Comparison of ENCODE assay signal across 9 mouse cellular contexts in the genomic region with DNA sequence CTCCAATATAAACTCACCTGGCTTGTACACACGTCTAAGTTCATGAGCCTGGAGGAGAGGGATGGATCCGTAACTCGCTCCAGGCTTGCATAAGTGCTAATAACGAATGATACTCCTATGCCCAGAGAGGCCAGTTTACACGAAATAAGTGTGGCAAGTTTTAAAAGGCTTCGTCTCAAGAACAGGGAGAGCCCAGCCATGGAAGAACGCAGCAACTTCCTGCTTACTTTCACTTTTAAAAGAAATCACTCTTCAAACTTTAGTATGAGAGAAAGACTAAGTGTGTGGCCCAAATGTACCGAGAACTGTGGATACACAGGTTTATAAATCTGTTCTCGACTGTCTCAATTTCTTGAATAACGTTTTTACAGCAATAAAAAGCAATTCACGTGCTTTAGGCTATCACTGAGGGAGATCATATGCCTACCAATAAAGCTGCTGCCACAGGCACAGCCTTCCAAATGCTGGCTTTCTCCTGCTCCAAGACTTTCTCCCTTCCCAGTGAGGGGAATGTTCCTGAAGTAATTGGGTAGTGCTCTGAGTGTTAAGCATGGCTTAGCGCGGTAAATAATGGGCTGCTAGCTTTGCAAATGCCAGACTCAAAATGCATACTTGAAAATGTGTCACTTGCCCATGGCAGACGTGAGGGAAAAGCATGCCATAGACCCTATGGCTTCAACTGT. TPM values are rescaled to one million over a fixed set of nuclear protein-coding genes. Genes with fewer than 3 reads are reported as not detected.
DNase-seq lines count a peak whose midpoint lies in the region; ATAC-seq and TF ChIP-seq lines count a peak whose summit lies in the region.
"Had no signal": no experiment of that assay in that cellular context is flagged by ENCODE, and none has a peak within 500 bp of the region (broad histone marks: within the 10 kb centered on the region; RNA-seq: fewer than 3 reads in every experiment).

No protein-coding gene starts in this region.

- TF ChIP-seq CTCF in bone marrow macrophage, adult 2 months (IDR thresholded peaks at IDR 0.05; ENCODE audit: low read depth, low read length) = no peak
- TF ChIP-seq CTCF in embryonic fibroblast, embryonic 13.5 days (IDR thresholded peaks at IDR 0.05; ENCODE audit: borderline replicate concordance, insufficient read depth, low read length) = no peak
- no peak for TF ChIP-seq CTCF in lung, postnatal 0 days (IDR thresholded peaks at IDR 0.05)

- 0 out of 2 replicates have a peak, but pooled peaks cover 5% of the 10 kb centered on the region for H3K36me3 ChIP-seq in kidney, embryonic 15.5 days
- H3K36me3 ChIP-seq in lung, postnatal 0 days (ENCODE audit: insufficient read depth, low read length) = no peaks in the 10 kb centered on the region

- no peak overlapping the region for H3K9ac ChIP-seq in kidney, embryonic 15.5 days
- H3K9ac ChIP-seq in lung, postnatal 0 days (replicated peaks; ENCODE audit: low read depth) = no peak overlapping the region; the same call in 1 of the 2 replicates

- H3K4me3 ChIP-seq in kidney, embryonic 15.5 days (replicated peaks) = 0 out of 2 replicates have a peak overlapping the region, but pooled peaks have one; percentile 12
- 0 out of 2 replicates have a peak overlapping the region, but pooled peaks have one; percentile 16 for H3K4me3 ChIP-seq in bone marrow macrophage, adult 2 months (ENCODE audit: insufficient read depth, low read length)
- H3K4me3 ChIP-seq in embryonic fibroblast, embryonic 13.5 days (ENCODE audit: insufficient read depth, low read length) = peak overlapping the region; percentile 26
- peak overlapping the region; percentile 0; the same call in 1 of the 2 replicates for H3K4me3 ChIP-seq in lung, postnatal 0 days (ENCODE audit: low read depth, low read length)
- H3K4me3 ChIP-seq: erythroblast, embryonic 14.5 days had no signal

- H3K27ac ChIP-seq in kidney, embryonic 15.5 days = peak overlapping the region; percentile 73
- H3K27ac ChIP-seq in bone marrow macrophage, adult 2 months (ENCODE audit: insufficient read depth, low read depth, low read length) = no peak overlapping the region
- peak overlapping the region; percentile 28 for H3K27ac ChIP-seq in embryonic fibroblast, embryonic 13.5 days (ENCODE audit: insufficient read depth, low read length)
- H3K27ac ChIP-seq in lung, postnatal 0 days (ENCODE audit: low read length) = peak overlapping the region; percentile 76

- TF ChIP-seq POLR2A in bone marrow macrophage, adult 2 months (IDR thresholded peaks at IDR 0.05; ENCODE audit: borderline replicate concordance, low read depth, low read length) = no peak
- no peak for TF ChIP-seq POLR2A in embryonic fibroblast, embryonic 13.5 days (IDR thresholded peaks at IDR 0.05; ENCODE audit: low read depth, low read length)

- H3K9me3 ChIP-seq in kidney, embryonic 15.5 days (replicated peaks) = no peaks in the 10 kb centered on the region
- H3K9me3 ChIP-seq in lung, postnatal 0 days (ENCODE audit: low read length) = no peaks in the 10 kb centered on the region

- peak overlapping the region; percentile 33 for H3K4me2 ChIP-seq in kidney, embryonic 15.5 days
- H3K4me2 ChIP-seq in lung, postnatal 0 days (replicated peaks; ENCODE audit: low read depth, low read length) = peak overlapping the region; percentile 35

- H3K27me3 ChIP-seq in kidney, embryonic 15.5 days = no peaks in the 10 kb centered on the region
- H3K27me3 ChIP-seq in lung, postnatal 0 days (replicated peaks; ENCODE audit: insufficient read depth, low read length) = no peaks in the 10 kb centered on the region

- 47% methylated on average over 14 of the region's 14 CpGs for WGBS in kidney, embryonic 15.5 days
- 34% methylated on average over 14 of the region's 14 CpGs for WGBS in lung, postnatal 0 days

- no peak for DNase-seq in kidney, adult 9 months
- peak; percentile 59 for DNase-seq in lung, postnatal 0 days (ENCODE audit: low spot score)
- DNase-seq in right cerebral cortex, postnatal 36 days (ENCODE audit: low spot score in 2 of 2) = no peak
- no peak for DNase-seq in cerebellum, postnatal 14 days

- H3K4me1 ChIP-seq in kidney, embryonic 15.5 days = peaks cover 19% of the 10 kb centered on the region
- peaks cover 9% of the 10 kb centered on the region for H3K4me1 ChIP-seq in bone marrow macrophage, adult 2 months (ENCODE audit: control insufficient read depth, insufficient read depth, low read length)
- peaks cover 6% of the 10 kb centered on the region for H3K4me1 ChIP-seq in embryonic fibroblast, embryonic 13.5 days (ENCODE audit: control insufficient read depth, insufficient read depth, low read length)
- H3K4me1 ChIP-seq in lung, postnatal 0 days (ENCODE audit: insufficient read depth, low read depth, low read length) = peaks cover 6% of the 10 kb centered on the region; the same call in 1 of the 2 replicates

- TF ChIP-seq EP300 in lung, postnatal 0 days (IDR thresholded peaks at IDR 0.05) = no peak

- ATAC-seq in kidney, embryonic 15.5 days (replicated peaks; ENCODE audit: low FRiP score) = no peak
- peak; percentile 18; the same call in 1 of the 2 replicates for ATAC-seq in lung, postnatal 0 days
- ATAC-seq: activated CD4-positive, CD25-positive, alpha-beta regulatory T cell, adult 4 months had no signal

RNA-seq across cellular contexts. Expression of gene Serpine2, which starts 36.9 kb away (rescaled TPM):
- 139 and 181 TPM in 2 replicates for polyA plus RNA-seq in kidney, embryonic 15.5 days (2015; fragmentation: Nextera tagmentation; extraction: Ambion mirVana)
- 1.4 and 1.5 TPM in 2 replicates for polyA plus RNA-seq in bone marrow macrophage, adult 2 months (2012; ENCODE audit: insufficient read depth, insufficient read length, missing spikeins)
- 313 and 352 TPM in 2 replicates for polyA plus RNA-seq in embryonic fibroblast, embryonic 13.5 days (2011; ENCODE audit: insufficient read length, low read depth, missing spikeins)
- polyA plus RNA-seq in lung, postnatal 0 days (2015; fragmentation: Nextera tagmentation; extraction: Ambion mirVana) = 271 and 276 TPM in 2 replicates

RNA-seq across cellular contexts. Expression of gene Wdfy1, which starts 48.1 kb away (rescaled TPM):
- 45.3 and 47.5 TPM in 2 replicates for polyA plus RNA-seq in kidney, embryonic 15.5 days (2015; fragmentation: Nextera tagmentation; extraction: Ambion mirVana)
- 20.0 and 21.2 TPM in 2 replicates for polyA plus RNA-seq in bone marrow macrophage, adult 2 months (2012; ENCODE audit: insufficient read depth, insufficient read length, missing spikeins)
- polyA plus RNA-seq in embryonic fibroblast, embryonic 13.5 days (2011; ENCODE audit: insufficient read length, low read depth, missing spikeins) = 76.3 and 89.7 TPM in 2 replicates
- 57.0 and 63.1 TPM in 2 replicates for polyA plus RNA-seq in lung, postnatal 0 days (2015; fragmentation: Nextera tagmentation; extraction: Ambion mirVana)

RNA-seq across cellular contexts. Expression of gene Mrpl44, which starts 48.3 kb away (rescaled TPM):
- 56.0 and 60.1 TPM in 2 replicates for polyA plus RNA-seq in kidney, embryonic 15.5 days (2015; fragmentation: Nextera tagmentation; extraction: Ambion mirVana)
- 25.5 and 27.0 TPM in 2 replicates for polyA plus RNA-seq in bone marrow macrophage, adult 2 months (2012; ENCODE audit: insufficient read depth, insufficient read length, missing spikeins)
- 14.2 and 17.3 TPM in 2 replicates for polyA plus RNA-seq in embryonic fibroblast, embryonic 13.5 days (2011; ENCODE audit: insufficient read length, low read depth, missing spikeins)
- polyA plus RNA-seq in lung, postnatal 0 days (2015; fragmentation: Nextera tagmentation; extraction: Ambion mirVana) = 37.3 and 38.7 TPM in 2 replicates

Comparison
In these comparisons a context has a peak if more than half of its experiments do, and no peak if none do; other contexts are left out.
1. RNA of gene Serpine2, which starts 36.9 kb away (polyA plus RNA-seq): 313 to 352 TPM in embryonic fibroblast, embryonic 13.5 days, 271 to 276 TPM in lung, postnatal 0 days and 139 to 181 TPM in kidney, embryonic 15.5 days; 1.4 to 1.5 TPM in bone marrow macrophage, adult 2 months; every median in the first group is over 10 times any median in the second.
2. Peak in every context shown above with its lines, with median percentiles within 50 percentile points of each other: H3K4me3 ChIP-seq.